Mouse (Mus musculus) CH12F3 (cell line): ENCODE data around the gene Thrb.

Source experiments
- in situ Hi-C: fragments of 300-500 bp; cut with MboI; formaldehyde crosslinking; loops from 2 replicates; pipeline ENCODE4 v1.14.3; 2020; ENCODE audit warnings: low sequenced_read_pairs

The Thrb gene

DNA sequence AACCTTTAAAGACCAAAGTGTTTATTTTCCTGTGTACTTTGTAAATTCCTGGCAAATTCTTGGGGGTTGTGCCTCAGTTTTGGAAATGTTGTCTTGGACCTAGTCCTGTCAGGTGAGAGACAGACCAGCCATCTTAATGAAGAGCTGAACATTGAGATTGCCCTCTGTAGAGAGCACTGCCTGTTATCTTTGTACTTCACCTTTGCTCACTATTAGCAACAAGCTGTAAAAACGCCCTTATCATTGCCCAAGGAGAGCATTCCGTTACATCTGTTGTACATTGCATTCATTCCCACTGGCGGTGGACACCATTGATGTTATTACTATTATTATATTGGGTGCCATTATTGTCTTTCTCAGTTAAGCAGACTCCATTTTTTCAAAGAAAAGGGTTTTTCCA is 40.2 kb downstream of the Thrb start:
- in situ Hi-C loops = no loop called here

DNA sequence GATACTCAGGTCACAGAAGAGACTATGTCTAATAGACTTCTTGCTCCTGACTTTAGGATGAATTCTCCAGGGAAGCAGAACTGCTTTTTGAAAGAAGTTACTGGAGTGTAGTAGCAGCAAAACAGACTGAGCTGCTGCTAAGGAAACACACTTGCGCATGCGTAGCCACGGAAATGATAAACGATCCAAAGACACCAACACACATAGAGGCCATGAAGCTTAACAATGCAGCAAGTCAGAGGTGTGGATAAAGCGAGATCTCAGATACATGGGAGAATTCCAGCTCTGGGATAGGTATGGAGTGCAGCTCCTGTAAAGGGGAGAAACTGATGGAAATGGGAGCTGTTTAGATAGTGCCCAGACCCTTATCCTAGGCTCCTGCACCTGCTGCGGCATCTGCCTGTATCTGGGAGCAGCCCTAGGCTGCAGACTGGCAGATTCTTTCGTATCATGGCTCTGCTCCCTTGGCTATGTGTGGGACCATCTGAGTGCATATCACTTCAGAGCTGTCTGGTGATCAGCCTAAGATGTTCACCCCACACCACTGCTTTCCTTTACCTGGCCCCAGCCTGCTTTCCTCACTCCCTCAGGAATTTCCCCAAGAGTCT is 53.3 kb downstream of the Thrb start:
- in situ Hi-C loops = no loop called here

DNA sequence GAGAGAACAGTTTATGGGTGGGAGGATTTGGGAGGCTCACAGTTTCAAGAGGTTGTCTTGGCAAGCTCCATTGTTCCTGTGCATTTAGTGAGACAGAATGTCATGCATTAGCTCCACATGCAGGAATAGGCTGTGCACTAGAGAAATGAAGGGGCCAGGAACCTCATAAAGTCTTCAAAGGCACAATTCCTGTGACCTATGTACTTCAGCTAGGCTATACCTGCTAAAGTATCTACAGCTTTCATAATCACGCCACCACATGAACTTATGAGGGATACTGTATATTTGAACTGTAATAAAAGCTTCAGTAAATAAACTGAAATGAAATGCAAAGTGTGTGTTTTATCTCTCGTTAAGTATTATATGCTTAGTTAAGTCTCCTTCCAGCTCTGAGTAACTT is 59.4 kb downstream of the Thrb start:
- in situ Hi-C loops = no loop called here

DNA sequence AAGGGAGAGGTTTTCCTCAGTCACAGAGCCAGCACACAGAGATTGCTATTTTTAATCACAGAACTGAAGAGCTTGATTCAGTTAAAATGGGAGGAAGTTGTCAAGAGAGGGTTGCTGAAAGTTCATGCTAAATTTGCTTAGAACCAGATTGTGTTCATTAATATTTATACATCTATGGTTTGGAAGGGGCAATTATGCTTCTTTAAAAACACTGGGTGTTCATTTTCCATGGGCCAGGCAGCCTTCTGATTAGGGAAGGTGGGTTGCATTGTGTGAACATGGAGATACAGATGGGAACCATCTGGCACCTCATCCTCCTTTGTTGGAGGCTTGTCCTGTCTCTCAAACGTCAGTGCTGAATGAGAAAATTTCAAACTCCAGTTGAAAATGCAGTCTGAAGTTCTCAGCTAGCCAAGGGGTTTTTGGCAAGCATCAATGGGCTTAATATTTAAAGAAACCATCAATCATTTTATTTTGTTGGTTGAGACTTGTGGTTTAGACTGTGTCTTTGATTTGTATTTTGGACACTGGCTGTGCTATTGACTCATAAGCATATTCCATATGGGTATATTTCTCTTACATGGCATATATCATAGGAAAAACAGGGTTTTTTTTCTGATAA is 62.9 kb downstream of the Thrb start:
- in situ Hi-C loops = no loop called here

DNA sequence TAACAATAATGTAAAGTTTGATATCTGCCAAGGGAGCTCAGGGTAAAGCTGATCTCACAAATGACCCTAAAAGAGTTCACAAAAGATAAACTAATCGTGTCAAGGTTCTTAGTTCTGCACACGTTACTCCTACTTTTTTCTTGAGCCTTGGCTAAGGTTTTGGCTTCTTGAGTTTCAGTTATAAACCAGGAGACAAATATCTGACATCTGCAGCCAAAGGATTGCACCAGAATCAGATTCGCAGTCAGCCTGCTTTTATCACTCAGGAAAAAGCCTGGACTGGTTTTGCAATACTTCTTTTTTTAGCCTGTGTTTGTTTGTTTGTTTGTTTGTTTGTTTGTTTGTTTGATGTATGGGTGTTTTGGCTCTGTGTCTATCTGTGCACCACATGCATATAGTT is 64.5 kb downstream of the Thrb start:
- in situ Hi-C loops = no loop called here

DNA sequence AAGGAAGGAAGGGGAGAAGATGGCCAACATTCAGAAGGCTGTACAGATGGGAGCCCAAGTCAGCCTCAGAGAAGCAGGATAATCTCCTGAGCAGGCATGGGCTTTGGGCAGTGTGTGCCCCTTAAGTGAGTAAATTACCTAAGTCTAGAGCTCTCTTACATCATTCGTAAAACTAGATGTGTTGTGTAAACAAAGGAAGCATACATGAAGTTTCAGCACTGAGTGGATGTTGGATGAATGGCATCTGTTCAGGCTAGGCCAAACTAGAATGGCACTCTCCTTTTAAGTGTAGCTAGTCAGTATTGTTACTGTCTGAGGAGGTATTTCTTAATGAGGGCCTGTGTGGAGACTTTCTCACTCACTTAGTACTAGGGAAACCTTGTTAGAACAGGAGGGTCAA is 66.8 kb downstream of the Thrb start:
- in situ Hi-C loops = no loop called here

DNA sequence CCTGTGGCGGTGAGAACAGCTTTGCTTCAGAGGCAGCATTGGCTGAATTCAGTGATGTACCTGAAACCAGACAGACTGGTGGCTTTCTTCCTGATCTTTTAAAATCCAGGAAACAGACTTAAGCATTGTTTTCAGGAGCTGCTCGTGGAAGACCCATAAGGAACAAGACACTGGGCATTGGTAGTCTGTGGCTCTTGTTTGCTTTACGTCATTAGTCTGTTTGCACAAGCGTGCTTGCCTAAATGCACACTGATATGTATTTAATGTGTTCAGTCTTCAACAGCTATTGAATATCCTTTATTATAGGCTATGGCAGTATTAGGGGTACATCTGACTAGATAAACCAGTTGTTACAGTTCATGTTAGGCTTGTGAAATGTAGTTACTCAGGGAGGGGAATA is 67.8 kb downstream of the Thrb start:
- in situ Hi-C loops = no loop called here

DNA sequence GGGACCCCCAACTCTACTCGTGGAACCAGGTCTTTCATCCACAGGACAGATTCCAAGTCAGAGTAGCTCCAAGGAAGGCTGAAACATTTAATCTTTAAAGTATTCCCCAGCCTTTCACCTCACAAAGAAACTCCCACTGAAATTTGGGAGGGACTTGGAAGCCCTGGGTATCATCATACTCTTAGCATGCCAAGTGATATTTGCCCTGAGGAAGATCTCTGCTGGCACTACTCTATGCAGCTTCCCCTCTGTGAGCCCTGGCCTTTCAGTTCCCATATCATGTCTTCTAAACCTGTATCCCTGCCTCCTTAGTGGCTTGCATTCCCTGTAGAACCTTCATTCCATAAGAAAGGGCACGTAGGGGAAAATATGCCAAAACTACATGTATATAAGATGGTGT is 68.8 kb downstream of the Thrb start:
- in situ Hi-C loops = no loop called here

DNA sequence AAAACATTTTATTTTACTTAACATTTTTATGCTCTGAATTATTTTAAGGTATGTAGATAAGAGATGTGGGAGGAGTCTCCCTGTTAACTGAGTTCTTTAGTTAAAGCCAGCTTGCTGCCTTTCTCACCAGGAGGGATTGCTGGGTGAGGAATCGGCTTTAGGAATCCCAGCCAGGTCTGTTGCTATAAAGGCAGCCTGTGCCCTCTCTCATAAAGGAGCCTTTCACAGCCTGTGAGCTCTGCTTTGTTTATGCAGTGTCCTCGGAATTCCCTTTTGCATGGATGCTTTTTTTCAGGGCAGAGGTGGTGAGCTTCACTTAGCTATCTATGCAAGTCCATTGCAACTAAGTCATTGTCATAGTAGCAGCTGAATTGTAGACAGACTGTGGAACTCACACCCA is 71.0 kb downstream of the Thrb start:
- in situ Hi-C loops = no loop called here

DNA sequence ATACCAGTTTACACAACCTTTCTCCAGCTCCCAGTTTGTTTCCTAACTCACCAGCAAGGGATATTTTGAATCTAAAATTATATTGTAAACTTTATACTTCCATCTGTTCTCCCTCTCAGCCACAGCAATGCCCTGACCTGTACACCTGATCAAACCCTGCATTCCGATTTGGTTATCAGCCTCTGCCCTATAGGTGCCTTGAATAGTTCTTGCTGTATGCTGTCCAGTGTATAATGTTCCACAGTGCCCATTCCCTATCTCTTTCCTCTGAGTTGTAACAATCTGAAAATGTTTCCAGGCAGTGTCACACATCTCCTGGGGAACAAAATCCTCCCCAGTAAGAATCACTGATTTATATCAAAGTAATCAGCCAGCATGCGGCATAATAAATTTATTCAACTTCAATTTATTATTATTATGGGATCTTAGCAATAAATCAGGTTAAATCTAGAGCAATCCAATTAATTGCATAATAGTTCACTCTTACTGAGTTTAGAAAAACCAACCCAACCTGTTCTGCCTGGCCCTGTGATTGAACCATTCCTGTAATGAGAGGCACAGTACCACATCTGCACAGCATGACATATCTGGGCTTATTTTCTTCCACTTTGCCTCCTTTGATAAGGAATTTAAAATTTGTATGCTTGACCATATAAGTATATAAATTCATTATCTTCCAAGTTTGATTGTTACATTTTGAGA is 73.2 kb downstream of the Thrb start:
- in situ Hi-C loops = no loop called here

DNA sequence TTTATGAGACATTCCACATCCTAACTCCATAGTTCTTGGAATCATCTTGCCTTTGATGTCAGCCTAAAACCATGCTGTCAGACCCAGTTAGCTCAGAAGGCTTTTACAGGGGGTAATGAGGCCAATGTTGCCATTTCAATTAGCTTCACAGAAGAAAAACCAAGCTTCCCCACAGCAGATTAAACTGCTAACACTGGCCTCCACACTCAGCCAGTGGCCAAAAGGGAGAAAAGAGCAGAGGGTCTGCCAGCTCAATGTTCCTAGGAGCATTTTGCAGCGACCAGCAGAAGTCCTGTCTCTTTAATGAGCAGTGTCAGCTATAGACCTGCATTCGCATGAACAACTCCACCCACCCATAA is 73.7 kb downstream of the Thrb start:
- in situ Hi-C loops = no loop called here

DNA sequence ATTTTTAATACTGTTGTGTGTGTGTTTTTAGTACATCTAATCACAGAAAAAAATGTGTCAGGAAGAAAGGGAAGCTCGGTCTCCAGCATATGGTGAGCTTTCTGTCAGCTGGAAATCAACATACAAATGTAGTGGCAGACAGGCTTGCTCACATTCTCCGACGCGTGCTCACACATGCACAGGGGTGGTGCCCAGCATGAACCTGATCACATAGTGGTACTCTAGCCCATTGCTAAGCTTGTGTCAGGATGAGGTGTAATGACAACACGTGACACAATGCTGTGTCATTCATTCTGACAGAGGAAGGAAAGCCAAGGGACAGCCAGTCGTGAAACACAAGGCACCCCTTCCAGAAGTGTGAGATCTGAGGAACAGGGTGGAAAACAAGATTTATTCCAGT is 75.4 kb downstream of the Thrb start:
- in situ Hi-C loops = no loop called here

DNA sequence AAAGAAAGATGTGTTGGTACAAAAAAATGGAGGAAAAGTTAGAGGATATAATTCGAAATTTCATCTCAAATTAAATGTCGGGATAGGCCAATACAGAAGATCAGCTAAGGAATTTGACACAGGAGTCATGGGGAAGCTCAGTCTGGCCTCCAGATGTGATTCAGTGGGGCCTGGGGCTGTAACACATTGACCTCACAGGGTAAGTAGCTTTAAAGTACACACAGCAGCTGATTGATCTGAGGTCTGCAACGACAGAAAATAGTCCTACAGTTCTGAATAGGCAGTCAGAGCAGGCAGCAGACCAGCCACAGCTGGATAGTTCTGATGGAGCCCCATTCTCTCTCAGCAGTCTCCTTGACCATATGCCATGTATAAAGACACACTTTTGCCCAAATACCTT is 80.8 kb downstream of the Thrb start:
- in situ Hi-C loops = no loop called here

DNA sequence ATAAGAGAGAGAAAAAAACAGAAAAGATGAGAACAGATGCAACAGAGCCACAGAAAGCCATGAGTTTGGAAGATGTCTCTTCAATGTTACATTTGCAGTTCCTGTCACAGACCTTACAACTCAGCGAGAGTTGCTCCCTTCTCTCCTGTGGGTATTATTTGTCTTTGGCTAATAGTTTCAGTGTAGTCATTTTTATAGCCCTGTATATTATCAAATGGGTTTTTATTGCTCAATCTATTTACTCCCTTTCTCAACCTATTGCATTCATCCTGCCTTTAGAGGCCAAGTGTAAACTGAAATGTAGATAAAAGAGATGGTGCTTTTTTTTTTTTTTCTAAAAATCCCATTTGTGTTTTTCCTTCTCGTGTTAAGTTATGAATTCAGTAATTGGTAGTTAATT is 82.2 kb downstream of the Thrb start:
- in situ Hi-C loops = no loop called here

DNA sequence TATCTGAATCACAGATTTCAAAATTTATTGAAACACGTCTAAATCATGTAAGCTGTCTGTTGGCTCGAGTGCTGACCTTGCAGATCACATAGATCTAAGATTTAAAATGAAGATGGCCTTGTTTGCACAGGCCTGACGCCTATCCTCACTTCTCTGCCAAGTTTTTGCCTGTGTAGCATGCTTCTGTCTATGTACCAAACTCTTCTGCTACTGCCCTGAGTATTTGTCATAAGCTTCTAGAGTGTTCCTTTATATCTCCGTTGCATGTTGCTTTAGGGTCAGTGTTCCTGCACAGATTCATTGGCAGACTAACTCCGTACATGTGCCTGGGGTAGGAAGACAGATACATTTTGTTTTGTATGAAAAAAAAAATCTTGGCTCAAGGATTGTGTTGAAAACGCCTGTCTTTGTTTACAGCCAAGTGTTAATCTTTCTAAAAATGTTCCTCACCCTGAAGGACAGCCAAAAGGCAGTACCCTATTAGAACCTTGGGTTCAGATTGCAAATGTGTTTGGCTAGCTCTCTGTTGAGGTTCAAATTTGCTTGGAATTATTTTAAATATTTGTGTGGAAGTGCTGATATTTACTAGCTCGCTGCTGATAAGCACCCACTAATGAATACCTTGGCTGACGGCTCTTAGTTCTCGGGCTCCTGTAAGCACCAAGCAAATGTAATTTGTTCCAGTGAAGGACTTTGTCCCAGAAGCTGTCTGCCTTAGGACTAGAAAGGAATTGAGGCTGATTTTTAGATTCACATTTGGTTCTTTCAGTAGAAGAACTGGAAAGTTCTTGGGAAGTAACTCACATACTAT is 83.0 kb downstream of the Thrb start:
- in situ Hi-C loops = no loop called here

DNA sequence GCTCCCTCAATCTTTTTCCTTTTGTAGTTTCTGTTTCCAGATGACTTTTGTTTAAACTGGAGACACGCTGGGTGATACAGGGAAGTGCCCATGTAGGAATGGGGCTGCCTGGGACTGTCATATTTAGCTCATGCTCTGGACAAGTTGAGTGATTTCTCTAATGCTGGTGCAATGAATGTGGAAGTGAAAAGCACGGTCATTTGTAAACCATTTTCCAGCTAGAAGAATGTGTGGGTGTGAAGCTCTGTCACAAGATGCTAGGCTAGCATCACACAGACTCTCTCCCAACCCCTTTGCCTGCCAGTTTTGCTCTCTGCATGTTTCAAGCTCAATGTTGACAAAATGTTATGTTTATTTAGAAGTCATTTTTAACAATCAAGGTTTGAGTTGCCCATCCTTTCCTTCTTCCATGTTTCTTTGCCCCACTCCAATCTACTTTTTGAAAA is 83.7 kb downstream of the Thrb start:
- in situ Hi-C loops = no loop called here

DNA sequence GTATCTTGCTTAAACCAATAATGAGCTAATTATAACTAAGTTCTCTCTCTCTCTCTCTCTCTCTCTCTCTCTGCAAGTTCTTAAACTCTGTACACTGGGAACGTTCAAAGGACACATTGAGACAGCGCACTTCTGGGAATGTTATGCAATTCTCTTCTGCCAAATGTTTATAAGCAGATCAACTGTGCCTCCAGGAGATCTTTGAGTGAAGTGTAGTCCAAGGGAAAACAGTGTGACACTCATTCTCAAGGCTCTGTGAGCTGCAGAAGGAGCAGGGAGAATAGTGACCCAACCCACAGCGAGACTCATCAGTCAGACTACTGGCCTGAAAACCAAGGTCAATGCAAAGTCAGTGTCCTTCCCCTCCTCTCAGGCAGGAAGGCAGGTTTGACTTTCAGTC is 87.9 kb downstream of the Thrb start:
- in situ Hi-C loops = no loop called here

DNA sequence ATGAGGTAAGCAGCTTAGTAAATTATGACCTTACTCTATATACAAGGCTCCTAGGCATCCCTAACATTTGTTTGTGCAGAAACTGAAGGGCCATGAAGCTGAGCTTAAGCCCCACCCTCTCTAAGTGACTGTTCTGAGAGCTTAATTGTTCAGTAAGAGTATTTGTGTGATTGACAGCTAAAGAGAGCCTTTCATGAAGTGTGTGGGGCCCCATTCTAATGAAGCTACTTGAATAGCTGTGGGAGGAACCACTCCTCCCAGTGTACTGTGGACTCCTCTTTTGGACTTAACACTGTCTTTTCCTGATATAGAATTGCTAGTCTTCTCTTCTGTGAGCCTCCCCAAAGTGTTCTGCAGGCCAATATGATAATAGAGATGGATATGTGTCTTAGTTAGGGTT is 88.9 kb downstream of the Thrb start:
- in situ Hi-C loops = no loop called here

DNA sequence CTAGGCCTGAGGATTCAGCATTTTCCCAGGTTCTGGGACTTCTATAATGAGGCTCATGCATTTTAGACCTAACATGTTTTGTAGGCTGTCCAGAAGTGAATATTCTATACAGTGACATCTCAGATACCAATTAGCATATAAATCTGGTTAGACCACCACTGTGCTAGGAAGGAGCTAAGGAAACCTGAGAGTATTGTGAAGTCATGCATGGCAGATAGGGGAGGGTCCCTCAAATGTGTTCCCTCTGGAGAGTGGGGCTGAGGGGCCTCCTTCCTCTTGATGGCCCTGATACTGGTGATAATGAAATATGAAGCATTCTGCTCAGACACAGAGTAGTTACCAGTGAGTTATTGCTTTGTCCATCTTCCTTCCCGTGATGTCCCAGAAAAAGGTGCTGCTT is 91.8 kb downstream of the Thrb start:
- in situ Hi-C loops = no loop called here

DNA sequence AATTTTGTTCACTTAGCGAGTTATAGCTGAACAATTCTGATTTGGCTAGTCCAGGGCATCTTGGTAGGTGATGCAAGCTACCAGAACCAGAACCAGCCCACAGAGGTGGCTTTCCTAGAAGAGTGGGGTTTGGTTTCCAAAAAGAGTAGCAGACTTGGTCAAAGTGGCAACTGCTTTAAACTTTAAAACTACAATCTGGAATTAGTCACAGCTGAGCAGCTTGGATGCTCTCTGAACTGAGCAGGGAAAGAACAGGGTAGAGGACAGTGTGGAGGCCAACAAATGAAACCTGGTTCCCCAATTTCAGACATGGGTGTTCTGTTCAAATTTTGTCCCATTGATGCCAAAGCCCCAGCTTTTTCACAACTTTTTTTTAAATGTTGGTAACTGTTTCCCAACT is 93.4 kb downstream of the Thrb start:
- in situ Hi-C loops = no loop called here

DNA sequence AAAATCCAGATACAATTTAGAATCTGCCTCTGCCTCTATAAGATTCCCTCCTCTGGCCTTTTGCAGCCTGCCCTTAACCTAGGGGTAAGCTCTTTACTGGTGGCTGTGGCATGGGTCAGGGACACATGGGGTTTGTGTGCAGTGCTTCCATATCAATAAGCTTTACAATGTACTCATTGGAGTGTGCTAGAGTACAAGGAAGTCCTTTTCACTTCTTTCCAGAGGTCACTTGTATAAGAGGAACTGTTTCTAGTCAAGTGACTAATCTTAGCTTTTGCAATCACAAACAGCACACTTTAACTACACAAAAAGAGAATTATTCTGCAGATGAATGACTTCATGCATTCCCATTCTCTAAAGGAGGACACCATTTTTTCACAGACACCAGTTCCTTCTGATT is 96.7 kb downstream of the Thrb start:
- in situ Hi-C loops = no loop called here

DNA sequence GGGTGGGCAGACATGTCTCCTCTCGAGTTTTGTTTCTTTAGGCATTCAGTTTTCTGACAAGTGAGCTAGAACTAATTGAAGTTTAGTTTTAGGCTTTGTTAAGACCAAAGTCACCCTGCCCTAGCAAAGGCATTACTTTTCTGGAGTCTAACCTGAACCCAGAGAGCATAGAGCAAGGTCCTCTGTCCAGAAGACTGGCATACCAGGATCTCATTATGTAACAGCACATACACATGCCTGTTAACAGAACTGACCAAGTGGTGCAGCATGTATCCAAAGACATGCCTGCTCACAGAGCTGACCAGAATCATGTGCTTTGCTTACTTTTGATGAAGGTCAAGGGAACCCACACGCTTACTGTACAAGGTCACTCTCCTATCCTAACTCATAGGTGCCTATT is 107.9 kb downstream of the Thrb start:
- in situ Hi-C loops = no loop called here
